In genomic region chr8:117786428-117786827, GRCm38 (mm10) we compare ENCODE assay signal across 26 mouse cellular contexts.
"Had no signal": no experiment of that assay in that cellular context is flagged by ENCODE, and none has a peak within 500 bp of the region (broad histone marks: within the 10 kb centered on the region; RNA-seq: fewer than 3 reads in every experiment).

No protein-coding gene starts in this region.

- H3K9me3 ChIP-seq: embryonic facial prominence, embryonic 15.5 days; forebrain, embryonic 15.5 days had no signal

- ATAC-seq: forebrain, embryonic 13.5 days; forebrain, embryonic 14.5 days; forebrain, embryonic 15.5 days; forebrain, embryonic 16.5 days; forebrain, postnatal 0 days had no signal

- H3K27ac ChIP-seq: embryonic facial prominence, embryonic 10.5 days; embryonic facial prominence, embryonic 12.5 days; embryonic facial prominence, embryonic 13.5 days; embryonic facial prominence, embryonic 15.5 days; forebrain, embryonic 10.5 days; forebrain, embryonic 12.5 days; forebrain, embryonic 13.5 days; forebrain, embryonic 15.5 days; gastrocnemius, adult 2 months; heart, adult 2 months had no signal

- H3K4me3 ChIP-seq: embryonic facial prominence, embryonic 10.5 days; embryonic facial prominence, embryonic 12.5 days; embryonic facial prominence, embryonic 13.5 days; embryonic facial prominence, embryonic 15.5 days; erythroblast, embryonic 14.5 days; forebrain, embryonic 10.5 days; forebrain, embryonic 12.5 days; forebrain, embryonic 13.5 days; forebrain, embryonic 15.5 days; gastrocnemius, adult 2 months; heart, adult 2 months had no signal

- H3K4me1 ChIP-seq: embryonic facial prominence, embryonic 10.5 days; embryonic facial prominence, embryonic 12.5 days; embryonic facial prominence, embryonic 13.5 days; embryonic facial prominence, embryonic 15.5 days; forebrain, embryonic 10.5 days; forebrain, embryonic 12.5 days; forebrain, embryonic 13.5 days; forebrain, embryonic 15.5 days had no signal

- H3K9ac ChIP-seq: embryonic facial prominence, embryonic 12.5 days; embryonic facial prominence, embryonic 13.5 days; embryonic facial prominence, embryonic 15.5 days; forebrain, embryonic 12.5 days; forebrain, embryonic 13.5 days; forebrain, embryonic 15.5 days; forebrain, postnatal 0 days had no signal

- H3K4me2 ChIP-seq: embryonic facial prominence, embryonic 12.5 days; embryonic facial prominence, embryonic 13.5 days; embryonic facial prominence, embryonic 15.5 days; forebrain, embryonic 12.5 days; forebrain, embryonic 13.5 days; forebrain, embryonic 15.5 days had no signal

- DNase-seq: cerebellum, adult 9-10 months; cerebellum, adult 9-11 months; cerebellum, postnatal 10 days; cerebellum, postnatal 14 days; cerebellum, postnatal 25 days; cerebellum, postnatal 36 days; embryo, embryonic 11 days; forebrain, postnatal 0 days; gastrocnemius, adult 2 months; gastrocnemius, postnatal 10 days; gastrocnemius, postnatal 14 days; gastrocnemius, postnatal 25 days; gastrocnemius, postnatal 36 days; heart, adult 18-20 months; heart, adult 2 months had no signal

- H3K27me3 ChIP-seq: embryonic facial prominence, embryonic 12.5 days; embryonic facial prominence, embryonic 13.5 days; embryonic facial prominence, embryonic 15.5 days; forebrain, embryonic 12.5 days; forebrain, embryonic 13.5 days; forebrain, embryonic 15.5 days had no signal
